Mouse (Mus musculus): ENCODE results near the gene Plaur.

GRCm38 (mm10) chr7:24454199-24454598 lies 8.1 kb upstream of the Plaur start:
- TF ChIP-seq MAFK (IDR thresholded peaks at IDR 0.05; ENCODE audit: insufficient read depth, low read depth, low read length) (no peak), ZC3H11A (IDR thresholded peaks at IDR 0.05; ENCODE audit: borderline replicate concordance, low read depth, low read length) (no peak), HCFC1 (IDR thresholded peaks at IDR 0.05; ENCODE audit: borderline replicate concordance, insufficient read depth, low read length) (no peak), CHD2 (IDR thresholded peaks at IDR 0.05; ENCODE audit: low read depth, low read length) (no peak), ZNF384 (IDR thresholded peaks at IDR 0.05; ENCODE audit: low read depth, low read length) (no peak)

All from ES-E14 (cell line).